Mouse (Mus musculus) megakaryocyte, adult 5-6 weeks (primary cell): ENCODE data around the gene Epb41l1. TPM values are rescaled to one million over a fixed set of nuclear protein-coding genes. Genes with fewer than 3 reads are reported as not detected.

Experiments
- ATAC-seq: 2 replicates; pipeline ENCODE4 v1.8.0; 2016; ENCODE audit warnings: mild to moderate bottlenecking, inconsistent platforms; ENCODE audit not compliant: poor library complexity, severe bottlenecking
- total RNA-seq, 2 experiments: library from RNA; stranded (forward) in 1 of 2; stranded (reverse) in 1 of 2; fragments of 153-499, 151-499 nt in 1 of 2; fragments of 221-1000, 200-1000 nt in 1 of 2; gene quantifications; 2 replicates each; pipeline versions ENCODE4 v1.2.3 to v1.2.4; 2015 to 2017

The Epb41l1 gene
- total RNA-seq, 2 experiments from 2014 or later = 0.48 to 0.98 TPM

DNA sequence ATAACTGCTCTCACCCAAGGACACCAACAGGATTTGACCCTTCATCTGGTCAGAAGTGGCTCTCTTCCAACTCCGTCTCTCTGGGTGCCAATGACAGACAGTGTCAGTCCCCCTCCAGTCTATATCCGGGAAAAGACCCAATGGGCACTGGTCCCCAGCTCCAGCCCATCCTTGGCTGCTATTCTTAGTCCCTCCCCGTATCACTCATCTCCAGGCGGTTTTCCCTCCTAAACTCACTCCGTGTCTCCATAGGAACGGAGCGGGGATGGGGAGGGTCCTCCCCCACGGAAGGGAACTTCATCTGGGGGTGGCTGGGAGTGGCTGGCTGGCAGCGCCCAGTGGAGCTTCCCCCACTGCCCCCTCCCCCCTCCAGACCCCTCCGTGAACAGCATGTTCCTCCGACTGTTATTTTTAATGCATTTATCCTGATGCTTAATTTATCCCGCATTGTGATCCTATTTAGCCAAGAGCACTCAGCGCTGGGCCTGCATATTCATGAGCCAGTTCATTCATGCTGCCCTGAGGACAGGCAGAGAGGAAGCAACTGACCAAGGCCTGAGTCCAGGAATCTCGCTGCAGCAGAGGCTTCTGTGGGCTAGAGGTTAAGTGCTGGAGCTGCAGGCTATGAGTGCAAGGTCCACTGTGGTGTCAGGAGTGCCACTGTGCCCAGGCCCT, 164.2 kb downstream of the Epb41l1 start:
- ATAC-seq = no peak

DNA sequence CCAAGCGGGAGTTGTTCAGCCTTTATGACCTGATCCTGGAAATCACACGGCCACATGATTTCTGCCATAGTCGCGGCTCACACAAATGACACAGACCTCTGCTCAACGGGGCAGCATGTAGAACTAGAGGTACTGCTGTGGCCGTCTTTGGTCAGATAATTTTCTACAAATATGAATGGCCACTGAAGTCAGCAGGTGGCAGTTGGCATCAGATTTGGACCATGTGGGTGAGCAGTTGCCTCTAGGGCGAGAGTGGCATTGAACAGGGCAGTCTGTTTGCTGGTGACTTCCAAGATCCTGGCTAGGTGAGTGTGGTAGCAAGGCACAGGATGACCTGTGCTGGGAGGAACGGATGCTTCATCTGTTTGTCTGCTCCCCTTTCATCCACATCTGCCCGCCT, 168.8 kb downstream of the Epb41l1 start:
- no peak for ATAC-seq

Other genes with a start within 250 kb of the Epb41l1 start
- gene Rbm39, start 240.7 kb upstream of the Epb41l1 start, total RNA-seq (2015) = 443 and 462 TPM in 2 replicates
- 508 and 552 TPM in 2 replicates for gene Rbm39, start 240.7 kb upstream of the Epb41l1 start, total RNA-seq (2017)
- gene Phf20, start 224.4 kb upstream of the Epb41l1 start, total RNA-seq (2015) = 25.9 and 34.6 TPM in 2 replicates
- 27.1 and 55.5 TPM in 2 replicates for gene Phf20, start 224.4 kb upstream of the Epb41l1 start, total RNA-seq (2017)
- gene Cnbd2, start 108.6 kb upstream of the Epb41l1 start, total RNA-seq (2015) = 3.6 and 6.2 TPM in 2 replicates
- 16.2 and 24.5 TPM in 2 replicates for gene Cnbd2, start 108.6 kb upstream of the Epb41l1 start, total RNA-seq (2017)
- gene Scand1, start 108.2 kb upstream of the Epb41l1 start, total RNA-seq (2015) = 5.8 and 11.9 TPM in 2 replicates
- gene Scand1, start 108.2 kb upstream of the Epb41l1 start, total RNA-seq (2017) = 8.7 and 11.8 TPM in 2 replicates
- gene Aar2, start 126.7 kb downstream of the Epb41l1 start, total RNA-seq (2015) = 7.5 and 10.2 TPM in 2 replicates
- gene Aar2, start 126.7 kb downstream of the Epb41l1 start, total RNA-seq (2017) = 5.8 and 6.4 TPM in 2 replicates
- 35.2 and 38.7 TPM in 2 replicates for gene Dlgap4, start 192.8 kb downstream of the Epb41l1 start, total RNA-seq (2015)
- gene Dlgap4, start 192.8 kb downstream of the Epb41l1 start, total RNA-seq (2017) = 13.8 and 24.0 TPM in 2 replicates